Mouse (Mus musculus) liver, adult 2 months (tissue): ENCODE data around the gene Vps8. TPM values are rescaled to one million over a fixed set of nuclear protein-coding genes. Genes with fewer than 3 reads are reported as not detected.

Source experiments
- DNase-seq: peaks from one replicate; pipeline ENCODE4 v3.0.0-alpha.2; 2011; ENCODE audit warnings: low read depth, low spot score; ENCODE audit errors: extremely low read depth
- H3K27ac ChIP-seq: fragments of 200-500 bp; replicated peaks from 2 replicates; pipeline ENCODE4 v1.5.1; 2012; ENCODE audit warnings: low read depth, mild to moderate bottlenecking, control low read depth, inconsistent platforms, low read length; ENCODE audit not compliant: insufficient read depth
- H3K27me3 ChIP-seq: fragments of 200-500 bp; 2 replicates; pipeline ENCODE4 v1.6.1; 2012; ENCODE audit warnings: mild to moderate bottlenecking, moderate library complexity, low read length, inconsistent platforms; ENCODE audit not compliant: control insufficient read depth, insufficient read depth
- H3K36me3 ChIP-seq: fragments of 200-500 bp; 2 replicates; pipeline ENCODE4 v1.6.1; 2012; ENCODE audit warnings: low read length, inconsistent platforms; ENCODE audit not compliant: control insufficient read depth, insufficient read depth
- H3K4me1 ChIP-seq: fragments of 200-500 bp; 2 replicates; pipeline ENCODE4 v1.6.1; 2011; ENCODE audit warnings: low read length; ENCODE audit not compliant: control insufficient read depth, insufficient read depth
- H3K4me3 ChIP-seq: fragments of 200-500 bp; 2 replicates; pipeline ENCODE4 v1.5.1; 2011; ENCODE audit warnings: low read depth, mild to moderate bottlenecking, control low read depth, low read length, moderate library complexity; ENCODE audit not compliant: insufficient read depth
- H3K79me2 ChIP-seq: fragments of 200-500 bp; 2 replicates; pipeline ENCODE4 v1.6.1; 2012; ENCODE audit warnings: inconsistent platforms, mild to moderate bottlenecking, low read length, moderate library complexity; ENCODE audit not compliant: control insufficient read depth, insufficient read depth
- H3K9ac ChIP-seq: fragments of 200-500 bp; 2 replicates; pipeline ENCODE4 v1.6.1; 2012; ENCODE audit warnings: low read depth, mild to moderate bottlenecking, control low read depth, inconsistent platforms, low read length
- CTCF ChIP-seq: fragments of 200-500 bp; IDR thresholded peaks from 2 replicates; pipeline ENCODE4 v1.5.1; 2011; ENCODE audit warnings: low read depth, low read length, control low read depth
- POLR2A ChIP-seq: fragments of 200-500 bp; IDR thresholded peaks from 2 replicates; pipeline ENCODE4 v1.6.1; 2011; ENCODE audit warnings: low read length, control low read depth; ENCODE audit not compliant: insufficient read depth; ENCODE audit errors: extremely low read depth
- WGBS: fragments of 180-500 bp; shearing (Covaris S2); methylation state at CpG from one replicate; pipeline ENCODE4 v1.1.7; 2018; 5-methylcytosine and 5-hydroxymethylcytosine counted together
- polyA plus RNA-seq: library from polyadenylated mRNA; depleted of rRNA; stranded (reverse); fragments of >200 nt; gene quantifications from 2 replicates; pipeline ENCODE4 v1.2.3, GENCODE M21; 2012
- total RNA-seq: library from RNA; depleted of rRNA; stranded (reverse); fragments of >200 nt; gene quantifications from 2 replicates; pipeline ENCODE4 v1.2.3, GENCODE M21; 2014

Gene Vps8
- total and polyA plus RNA-seq, 2 experiments: 5.4 to 6.8 TPM

- no peak for DNase-seq
- no peaks in the 10 kb centered on the region for H3K79me2 ChIP-seq
- no peak overlapping the region for H3K9ac ChIP-seq
- no peak overlapping the region for H3K27ac ChIP-seq
- H3K36me3 ChIP-seq: no peaks in the 10 kb centered on the region; the same call in none of the 2 replicates
- no peak for TF ChIP-seq POLR2A
- no peak for TF ChIP-seq CTCF
- WGBS: 92% methylated on average over 7 of the region's 7 CpGs
- peaks cover 2% of the 10 kb centered on the region; the same call in 1 of the 2 replicates for H3K4me1 ChIP-seq
- H3K4me3 ChIP-seq: no peak overlapping the region
- H3K27me3 ChIP-seq: no peaks in the 10 kb centered on the region
Measured at GRCm38 (mm10) chr16:21569952-21570351, 147.0 kb downstream of the Vps8 start.

GRCm38 (mm10) chr16:21570786-21571185, 147.9 kb downstream of the Vps8 start:
- Histone ChIP-seq H3K27ac (no peak overlapping the region), H3K4me3 (no peak overlapping the region), H3K27me3 (no peaks in the 10 kb centered on the region), H3K36me3 (no peaks in the 10 kb centered on the region; the same call in none of the 2 replicates), H3K4me1 (peaks cover 2% of the 10 kb centered on the region; the same call in 1 of the 2 replicates), H3K9ac (no peak overlapping the region), H3K79me2 (no peaks in the 10 kb centered on the region)
- WGBS: 47% methylated on average over 5 of the region's 5 CpGs
- TF ChIP-seq CTCF: no peak
- no peak for TF ChIP-seq POLR2A
- peak; percentile 93 for DNase-seq

- TF ChIP-seq POLR2A: no peak
- no peak for TF ChIP-seq CTCF
- WGBS: 97% methylated on average over 10 of the region's 10 CpGs
Measured at GRCm38 (mm10) chr16:21576000-21576420, 153.1 kb downstream of the Vps8 start.

GRCm38 (mm10) chr16:21589110-21589509, 166.2 kb downstream of the Vps8 start:
- no peaks in the 10 kb centered on the region for H3K79me2 ChIP-seq
- H3K27ac ChIP-seq: no peak overlapping the region
- DNase-seq: no peak
- WGBS: 96% methylated on average over 6 of the region's 6 CpGs
- no peaks in the 10 kb centered on the region; the same call in none of the 2 replicates for H3K4me1 ChIP-seq
- H3K4me3 ChIP-seq: no peak overlapping the region
- TF ChIP-seq CTCF (no peak), POLR2A (no peak)
- H3K36me3 ChIP-seq: no peaks in the 10 kb centered on the region
- H3K27me3 ChIP-seq: no peaks in the 10 kb centered on the region
- H3K9ac ChIP-seq: no peak overlapping the region

More at GRCm38 (mm10) chr16:21576000-21576420, 153.1 kb downstream of the Vps8 start:
- Histone ChIP-seq H3K27ac (no peak overlapping the region), H3K79me2 (no peaks in the 10 kb centered on the region), H3K4me3 (no peak overlapping the region), H3K27me3 (no peaks in the 10 kb centered on the region), H3K4me1 (no peaks in the 10 kb centered on the region), H3K36me3 (no peaks in the 10 kb centered on the region), H3K9ac (no peak overlapping the region)
- no peak for DNase-seq

- Histone ChIP-seq H3K9ac (no peak overlapping the region), H3K4me3 (no peak overlapping the region), H3K36me3 (no peaks in the 10 kb centered on the region), H3K4me1 (no peaks in the 10 kb centered on the region; the same call in none of the 2 replicates), H3K27ac (no peak overlapping the region), H3K79me2 (no peaks in the 10 kb centered on the region), H3K27me3 (no peaks in the 10 kb centered on the region)
- 64% methylated on average over 5 of the region's 5 CpGs for WGBS
- TF ChIP-seq POLR2A (no peak), CTCF (no peak)
- peak; percentile 44 for DNase-seq
Measured at GRCm38 (mm10) chr16:21590806-21591205, 167.9 kb downstream of the Vps8 start.

GRCm38 (mm10) chr16:21591511-21591910, 168.6 kb downstream of the Vps8 start:
- 51% methylated on average over 2 of the region's 2 CpGs for WGBS
- Histone ChIP-seq H3K36me3 (no peaks in the 10 kb centered on the region), H3K79me2 (no peaks in the 10 kb centered on the region), H3K9ac (no peak overlapping the region), H3K27me3 (no peaks in the 10 kb centered on the region), H3K4me3 (no peak overlapping the region), H3K27ac (no peak overlapping the region), H3K4me1 (no peaks in the 10 kb centered on the region; the same call in none of the 2 replicates)
- no peak for DNase-seq
- TF ChIP-seq CTCF (no peak), POLR2A (no peak)
